8 mouse cellular contexts compared by ENCODE assay signal in genomic region chr7:49786618-49787382, GRCm38 (mm10). TPM values are rescaled to one million over a fixed set of nuclear protein-coding genes. Genes with fewer than 3 reads are reported as not detected.
DNase-seq lines count a peak whose midpoint lies in the region; ATAC-seq and TF ChIP-seq lines count a peak whose summit lies in the region.
"Had no signal": no experiment of that assay in that cellular context is flagged by ENCODE, and none has a peak within 500 bp of the region (broad histone marks: within the 10 kb centered on the region; RNA-seq: fewer than 3 reads in every experiment).

No protein-coding gene starts in this region.

- H3K4me2 ChIP-seq in neural tube, embryonic 12.5 days (replicated peaks), result no peak overlapping the region

- peak; percentile 9 for DNase-seq in lung, adult 2 months
- DNase-seq in lung, postnatal 25 days (ENCODE audit: low spot score), result no peak
- DNase-seq in R1 (ENCODE audit: low read depth, low spot score), result peak; percentile 79
- peak; percentile 34 to 69 for DNase-seq in cerebellum, postnatal 25 days
- DNase-seq in gastrocnemius, postnatal 4 days (ENCODE audit: low spot score in 2 of 2), result peak; percentile 47 to 61
- peak; percentile 42 to 43 for DNase-seq in left cerebral cortex, postnatal 25 days (ENCODE audit: low spot score in 2 of 2)

- no peaks in the 10 kb centered on the region for H3K9me3 ChIP-seq in neural tube, embryonic 12.5 days

- TF ChIP-seq CTCF in lung, adult 2 months (IDR thresholded peaks at IDR 0.05; ENCODE audit: insufficient read depth, low read length), result peak; percentile 39; the same call in 1 of the 2 replicates

- peak; percentile 72 for ATAC-seq in neural tube, embryonic 12.5 days (ENCODE audit: low FRiP score, low read depth)

- TF ChIP-seq POLR2A in lung, adult 2 months (IDR thresholded peaks at IDR 0.05; ENCODE audit: borderline replicate concordance, extremely low read depth, low read depth, low read length), result no peak

- no peak overlapping the region for H3K27ac ChIP-seq in neural tube, embryonic 12.5 days
- H3K27ac ChIP-seq: macrophage had no signal

- no peak overlapping the region for H3K4me3 ChIP-seq in lung, adult 2 months (replicated peaks; ENCODE audit: extremely low read depth, low read depth, low read length)
- no peak overlapping the region for H3K4me3 ChIP-seq in neural tube, embryonic 12.5 days

- H3K9ac ChIP-seq in neural tube, embryonic 12.5 days, result no peak overlapping the region

- no peaks in the 10 kb centered on the region for H3K27me3 ChIP-seq in neural tube, embryonic 12.5 days (replicated peaks)

- 75% methylated on average over 12 of the region's 12 CpGs for WGBS in lung, adult 2 months
- WGBS in neural tube, embryonic 12.5 days, result 43% methylated on average over 12 of the region's 12 CpGs

- peaks cover 12% of the 10 kb centered on the region; the same call in 1 of the 2 replicates for H3K36me3 ChIP-seq in neural tube, embryonic 12.5 days

- H3K4me1 ChIP-seq in lung, adult 2 months (ENCODE audit: control insufficient read depth, insufficient read depth, low read length), result no peaks in the 10 kb centered on the region
- H3K4me1 ChIP-seq in neural tube, embryonic 12.5 days, result no peaks in the 10 kb centered on the region

- intact Hi-C loops in left cerebral cortex, postnatal 25 days (cut with DNase I), result no loop called here

RNA-seq across cellular contexts. Expression of gene Prmt3, which starts 8.7 kb away (rescaled TPM):
- polyA plus RNA-seq in lung, adult 2 months (2012; rRNA removed), result 13.1 and 23.7 TPM in 2 replicates
- 10 to 100 TPM; 20.0 TPM for total RNA-seq in gastrocnemius, postnatal 4 days (2021)
- total RNA-seq in left cerebral cortex, postnatal 25 days (2021), result 10 to 100 TPM; 31.0 to 34.8 TPM
- 52.4 and 54.5 TPM in 2 replicates for polyA plus RNA-seq in neural tube, embryonic 12.5 days (2016; fragmentation: Nextera tagmentation; extraction: Ambion mirVana)

RNA-seq across cellular contexts. Expression of gene Htatip2, which starts 27.9 kb away (rescaled TPM):
- polyA plus RNA-seq in lung, adult 2 months (2012; rRNA removed), result 6.4 and 11.7 TPM in 2 replicates
- 1 to 10 TPM; 2.6 TPM for total RNA-seq in gastrocnemius, postnatal 4 days (2021)
- total RNA-seq in left cerebral cortex, postnatal 25 days (2021), result 10 to 100 TPM; 11.0 to 12.7 TPM
- polyA plus RNA-seq in neural tube, embryonic 12.5 days (2016; fragmentation: Nextera tagmentation; extraction: Ambion mirVana), result 4.5 and 4.9 TPM in 2 replicates
